ENCODE assay signal across 18 mouse cellular contexts in genomic region chr6:29208178-29208577, GRCm38 (mm10). TPM values are rescaled to one million over a fixed set of nuclear protein-coding genes. Genes with fewer than 3 reads are reported as not detected.
DNase-seq lines count a peak whose midpoint lies in the region; ATAC-seq and TF ChIP-seq lines count a peak whose summit lies in the region.
"Had no signal": no experiment of that assay in that cellular context is flagged by ENCODE, and none has a peak within 500 bp of the region (broad histone marks: within the 10 kb centered on the region; RNA-seq: fewer than 3 reads in every experiment).

No protein-coding gene starts in this region.

- in situ Hi-C loops in CH12.LX (cut with MboI; ENCODE audit: low pct_ligation_motif_present, low pct_unique_long_range_greater_than_20kb, low sequenced_read_pairs), result loop anchor here (5.0 to 10.0 kb wide), 2 partner anchors 34 to 67 kb away; partner anchors contain the start of genes Fam71f2 and Hilpda

- no peak for TF ChIP-seq EP300 in CH12.LX (IDR thresholded peaks at IDR 0.05; ENCODE audit: low read length)

- H3K4me1 ChIP-seq in forebrain, embryonic 13.5 days, result peaks cover 26% of the 10 kb centered on the region
- peaks cover 21% of the 10 kb centered on the region for H3K4me1 ChIP-seq in forebrain, embryonic 15.5 days
- no peaks in the 10 kb centered on the region for H3K4me1 ChIP-seq in kidney, adult 2 months (ENCODE audit: control insufficient read depth, insufficient read depth, low read length)
- peaks cover 6 to 42% of the 10 kb centered on the region in 2 experiments for H3K4me1 ChIP-seq in CH12.LX (ENCODE audit: control insufficient read depth in 1 of 2, insufficient read depth in 2 of 2)

- H3K9ac ChIP-seq in forebrain, embryonic 13.5 days, result 0 out of 2 replicates have a peak overlapping the region, but pooled peaks have one; percentile 21
- no peak overlapping the region for H3K9ac ChIP-seq in forebrain, embryonic 15.5 days (replicated peaks)
- H3K9ac ChIP-seq in CH12.LX (ENCODE audit: insufficient read depth, low read depth), result no peak overlapping the region
- H3K9ac ChIP-seq: embryonic facial prominence, embryonic 15.5 days; liver, embryonic 12.5 days; midbrain, embryonic 12.5 days; neural tube, embryonic 15.5 days had no signal

- H3K4me3 ChIP-seq in forebrain, embryonic 13.5 days, result no peak overlapping the region
- H3K4me3 ChIP-seq in forebrain, embryonic 15.5 days, result no peak overlapping the region
- no peak overlapping the region for H3K4me3 ChIP-seq in kidney, adult 2 months (ENCODE audit: insufficient read depth, low read depth, low read length)
- no peak overlapping the region for H3K4me3 ChIP-seq in CH12.LX (replicated peaks in 1 of 3; ENCODE audit: low read depth in 2 of 3, low read length in 2 of 3, poor library complexity in 1 of 3)
- H3K4me3 ChIP-seq: embryonic facial prominence, embryonic 15.5 days; gastrocnemius, adult 2 months; liver, embryonic 12.5 days; midbrain, embryonic 12.5 days; myocyte; neural tube, embryonic 15.5 days had no signal

- H3K27me3 ChIP-seq in forebrain, embryonic 13.5 days, result peaks cover under 1% of the 10 kb centered on the region; the same call in 1 of the 2 replicates
- no peaks in the 10 kb centered on the region for H3K27me3 ChIP-seq in forebrain, embryonic 15.5 days
- H3K27me3 ChIP-seq in kidney, adult 2 months (replicated peaks; ENCODE audit: control insufficient read depth, insufficient read depth, low read length), result no peaks in the 10 kb centered on the region
- peaks cover 10% of the 10 kb centered on the region for H3K27me3 ChIP-seq in CH12.LX (replicated peaks)
- H3K27me3 ChIP-seq: embryonic facial prominence, embryonic 15.5 days; midbrain, embryonic 12.5 days; neural tube, embryonic 15.5 days had no signal

- H3K79me2 ChIP-seq in CH12.LX (replicated peaks; ENCODE audit: control insufficient read depth, extremely low read depth, insufficient read depth, poor library complexity, severe bottlenecking), result 0 out of 2 replicates have a peak, but pooled peaks cover 2% of the 10 kb centered on the region

- no peak for TF ChIP-seq POLR2A in kidney, adult 2 months (IDR thresholded peaks at IDR 0.05; ENCODE audit: low read depth, low read length)
- no peak for TF ChIP-seq POLR2A in CH12.LX (IDR thresholded peaks at IDR 0.05; ENCODE audit: low read depth, low read length)

- H3K27ac ChIP-seq in forebrain, embryonic 13.5 days, result no peak overlapping the region
- H3K27ac ChIP-seq in forebrain, embryonic 15.5 days (replicated peaks), result no peak overlapping the region
- H3K27ac ChIP-seq in kidney, adult 2 months (ENCODE audit: insufficient read depth, low read depth, low read length), result no peak overlapping the region
- no peak overlapping the region for H3K27ac ChIP-seq in CH12.LX (ENCODE audit: insufficient read depth, low read depth)
- H3K27ac ChIP-seq: embryonic facial prominence, embryonic 15.5 days; gastrocnemius, adult 2 months; liver, embryonic 12.5 days; midbrain, embryonic 12.5 days; neural tube, embryonic 15.5 days had no signal

- peaks cover 28% of the 10 kb centered on the region for H3K36me3 ChIP-seq in forebrain, embryonic 13.5 days (ENCODE audit: poor library complexity, severe bottlenecking)
- peaks cover 18% of the 10 kb centered on the region; the same call in 1 of the 2 replicates for H3K36me3 ChIP-seq in forebrain, embryonic 15.5 days
- H3K36me3 ChIP-seq in kidney, adult 2 months (ENCODE audit: control insufficient read depth, insufficient read depth, low read length), result no peaks in the 10 kb centered on the region
- H3K36me3 ChIP-seq in CH12.LX (replicated peaks in 1 of 2; ENCODE audit: control insufficient read depth in 1 of 2, insufficient read depth in 1 of 2, low read length in 1 of 2), result peaks cover 31 to 46% of the 10 kb centered on the region in 2 experiments

- H3K9me3 ChIP-seq in forebrain, embryonic 13.5 days (replicated peaks), result no peaks in the 10 kb centered on the region
- H3K9me3 ChIP-seq in forebrain, embryonic 15.5 days, result no peaks in the 10 kb centered on the region
- H3K9me3 ChIP-seq in CH12.LX (replicated peaks; ENCODE audit: low read length), result no peaks in the 10 kb centered on the region
- H3K9me3 ChIP-seq: embryonic facial prominence, embryonic 15.5 days; liver, embryonic 12.5 days; midbrain, embryonic 12.5 days; neural tube, embryonic 15.5 days had no signal

- TF ChIP-seq RAD21 in CH12.LX (IDR thresholded peaks at IDR 0.05; ENCODE audit: low read depth, low read length), result no peak

- no peak for TF ChIP-seq CTCF in kidney, adult 2 months (conservative IDR thresholded peaks at IDR 0.05; ENCODE audit: insufficient read depth, insufficient read length, low read depth, low read length)
- TF ChIP-seq CTCF in CH12.LX (conservative IDR thresholded peaks at IDR 0.05 in 1 of 2, IDR thresholded peaks at IDR 0.05 in 1 of 2; ENCODE audit: low read depth in 2 of 2, low read length in 2 of 2), result no peak

- dilution Hi-C loops in CH12.LX (cut with MboI; ENCODE audit: extremely low pct_ligation_motif_present, extremely low pct_unique_long_range_greater_than_20kb, low sequenced_read_pairs), result no loop called here

- no peak for ATAC-seq in forebrain, embryonic 13.5 days
- ATAC-seq in forebrain, embryonic 15.5 days (replicated peaks), result no peak
- ATAC-seq: liver, embryonic 12.5 days had no signal

- H3K4me2 ChIP-seq in forebrain, embryonic 13.5 days, result no peak overlapping the region
- H3K4me2 ChIP-seq in forebrain, embryonic 15.5 days (replicated peaks), result no peak overlapping the region
- no peak overlapping the region for H3K4me2 ChIP-seq in CH12.LX (ENCODE audit: insufficient read depth, low read depth, poor library complexity, severe bottlenecking)
- H3K4me2 ChIP-seq: embryonic facial prominence, embryonic 15.5 days; liver, embryonic 12.5 days; midbrain, embryonic 12.5 days; neural tube, embryonic 15.5 days had no signal

- peak; percentile 23 for DNase-seq in kidney, adult 2 months
- DNase-seq in kidney, postnatal 14 days, result no peak
- no peak for DNase-seq in CH12.LX (ENCODE audit: extremely low read depth)
- peak; percentile 63 for DNase-seq in lung, postnatal 14 days
- DNase-seq in T-cell, adult 2 months (ENCODE audit: low spot score), result no peak
- DNase-seq: cerebellum, postnatal 10 days; gastrocnemius, adult 2 months; heart, postnatal 14 days; layer of hippocampus, postnatal 36 days; right cerebral cortex, postnatal 25 days; thymus, postnatal 25 days had no signal

- 87% methylated on average over 5 of the region's 5 CpGs for WGBS in forebrain, embryonic 13.5 days
- WGBS in forebrain, embryonic 15.5 days, result 83% methylated on average over 5 of the region's 5 CpGs
- WGBS in kidney, adult 2 months, result 69% methylated on average over 5 of the region's 5 CpGs

TF ChIP-seq in CH12.LX, 34 proteins besides CTCF, POLR2A, EP300 and RAD21:
- TF ChIP-seq ELF1 (IDR thresholded peaks at IDR 0.05; ENCODE audit: low read depth, low read length) (no peak), BHLHE40 (IDR thresholded peaks at IDR 0.05; ENCODE audit: low read depth, low read length) (peak; percentile 45; the same call in 1 of the 2 replicates), ZMIZ1 (IDR thresholded peaks at IDR 0.05; ENCODE audit: low read depth, low read length) (no peak), MXI1 (IDR thresholded peaks at IDR 0.05; ENCODE audit: low read depth, low read length) (no peak), NRF1 (IDR thresholded peaks at IDR 0.05; ENCODE audit: low read depth, low read length) (no peak), RCOR1 (conservative IDR thresholded peaks at IDR 0.05; ENCODE audit: low read depth, low read length) (no peak)
TF ChIP-seq in CH12.LX: peak in this region for 1.

RNA-seq across cellular contexts. Expression of gene Impdh1, which starts 8.0 kb away (rescaled TPM):
- polyA plus RNA-seq in forebrain, embryonic 13.5 days (2015; fragmentation: Nextera tagmentation; extraction: Ambion mirVana), result 37.6 and 39.2 TPM in 2 replicates
- 54.5 and 57.3 TPM in 2 replicates for polyA plus RNA-seq in forebrain, embryonic 15.5 days (2015; fragmentation: Nextera tagmentation; extraction: Ambion mirVana)
- polyA plus RNA-seq in kidney, adult 2 months (2012; rRNA removed), result 16.8 and 17.7 TPM in 2 replicates
- total RNA-seq in CH12.LX (2012; rRNA removed) (14.9 and 17.3 TPM in 2 replicates), CH12.LX (2014; rRNA removed) (2.5 and 3.1 TPM in 2 replicates)
- polyA plus RNA-seq in CH12.LX (2012; ENCODE audit: insufficient read length, low read depth), result 19.6 and 21.6 TPM in 2 replicates

RNA-seq across cellular contexts. Expression of gene Prrt4, which starts 28.8 kb away (rescaled TPM):
- polyA plus RNA-seq in forebrain, embryonic 13.5 days (2015; fragmentation: Nextera tagmentation; extraction: Ambion mirVana), result 1.5 and 1.8 TPM in 2 replicates
- 4.5 and 4.7 TPM in 2 replicates for polyA plus RNA-seq in forebrain, embryonic 15.5 days (2015; fragmentation: Nextera tagmentation; extraction: Ambion mirVana)
- polyA plus RNA-seq in kidney, adult 2 months (2012; rRNA removed), result 0.20 and 0.24 TPM in 2 replicates
- total RNA-seq in CH12.LX (2012; rRNA removed), result not detected in 2 replicates
- not detected in 2 replicates for total RNA-seq in CH12.LX (2014; rRNA removed)
- not detected in 2 replicates for polyA plus RNA-seq in CH12.LX (2012; ENCODE audit: insufficient read length, low read depth)

RNA-seq across cellular contexts. Expression of gene Rbm28, which starts 43.4 kb away (rescaled TPM):
- polyA plus RNA-seq in forebrain, embryonic 13.5 days (2015; fragmentation: Nextera tagmentation; extraction: Ambion mirVana), result 46.9 and 48.8 TPM in 2 replicates
- 41.4 and 41.6 TPM in 2 replicates for polyA plus RNA-seq in forebrain, embryonic 15.5 days (2015; fragmentation: Nextera tagmentation; extraction: Ambion mirVana)
- polyA plus RNA-seq in kidney, adult 2 months (2012; rRNA removed), result 4.9 and 6.1 TPM in 2 replicates
- total RNA-seq in CH12.LX (2012; rRNA removed) (37.6 and 46.7 TPM in 2 replicates), CH12.LX (2014; rRNA removed) (56.2 and 63.9 TPM in 2 replicates)
- polyA plus RNA-seq in CH12.LX (2012; ENCODE audit: insufficient read length, low read depth), result 103 and 109 TPM in 2 replicates

Comparison
In these comparisons a context has a peak if more than half of its experiments do, and no peak if none do; other contexts are left out.
1. DNase-seq: peak in kidney, adult 2 months (single experiment) and lung, postnatal 14 days (single experiment); none in kidney, postnatal 14 days (single experiment), CH12.LX (single experiment) and T-cell, adult 2 months (single experiment).